Mouse (Mus musculus): ENCODE results near the gene Klkb1. TPM values are rescaled to one million over a fixed set of nuclear protein-coding genes. Genes with fewer than 3 reads are reported as not detected.

Klkb1 gene
- total RNA-seq, 2 experiments from 2014 or later = 0.07 TPM; not detected in 1

DNA sequence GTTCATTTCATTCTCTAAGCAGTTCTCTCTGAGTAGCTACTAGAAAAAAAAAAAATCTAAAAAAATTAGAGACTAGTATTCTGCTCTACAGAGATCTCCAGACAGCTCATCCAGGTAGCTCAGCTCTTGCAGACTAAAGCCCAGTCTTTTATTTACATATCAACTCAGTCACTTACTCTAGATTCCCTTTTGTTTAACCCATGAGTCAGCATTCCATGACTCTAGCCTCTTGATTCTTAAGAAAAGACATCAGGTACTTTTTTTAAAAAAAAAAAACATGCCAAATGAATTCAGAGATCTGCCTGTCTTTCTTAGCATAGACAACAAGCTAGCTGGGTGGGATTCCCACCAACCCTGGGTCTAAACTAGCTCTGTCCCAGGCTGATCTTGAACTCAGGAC lies 26.2 kb downstream of the Klkb1 start:
- no peak for DNase-seq (ENCODE audit: low spot score)

DNA sequence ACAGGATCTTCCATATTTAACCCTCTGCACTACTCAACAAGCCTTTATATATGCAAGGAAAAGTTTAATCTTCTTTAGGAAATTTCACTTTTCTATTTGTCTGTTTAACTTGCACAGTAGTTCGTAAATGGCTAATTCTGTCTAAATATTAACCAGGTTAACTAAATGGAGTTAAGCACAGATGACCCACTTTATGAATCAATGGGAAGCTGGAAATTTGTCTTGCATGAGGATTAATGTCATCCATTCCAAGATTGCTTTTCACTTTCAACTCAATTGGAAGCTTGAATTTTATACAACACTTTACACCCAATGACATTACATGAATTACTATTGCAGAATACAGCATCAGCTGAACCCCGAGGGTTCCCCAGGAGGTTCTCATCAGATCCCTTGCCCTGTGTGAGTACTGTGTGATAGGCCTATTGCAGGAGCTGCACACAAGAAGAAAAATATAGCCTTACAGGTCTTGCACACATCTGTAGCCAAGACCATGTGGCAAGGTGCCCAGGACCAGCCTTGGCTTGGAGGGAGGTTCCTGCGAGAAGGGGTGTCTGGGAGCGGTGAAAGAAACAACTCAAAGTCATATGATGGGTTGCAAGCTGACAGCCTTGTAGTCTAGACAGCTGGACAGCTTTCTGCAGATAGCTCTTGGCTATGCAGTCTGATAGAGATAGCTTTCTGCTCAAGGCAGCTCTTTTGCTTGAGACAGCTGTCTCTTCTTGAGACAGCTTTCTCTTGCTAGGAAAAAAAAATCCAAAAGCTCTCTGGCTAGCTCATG lies 26.9 kb downstream of the Klkb1 start:
- no peak for DNase-seq (ENCODE audit: low spot score)

DNA sequence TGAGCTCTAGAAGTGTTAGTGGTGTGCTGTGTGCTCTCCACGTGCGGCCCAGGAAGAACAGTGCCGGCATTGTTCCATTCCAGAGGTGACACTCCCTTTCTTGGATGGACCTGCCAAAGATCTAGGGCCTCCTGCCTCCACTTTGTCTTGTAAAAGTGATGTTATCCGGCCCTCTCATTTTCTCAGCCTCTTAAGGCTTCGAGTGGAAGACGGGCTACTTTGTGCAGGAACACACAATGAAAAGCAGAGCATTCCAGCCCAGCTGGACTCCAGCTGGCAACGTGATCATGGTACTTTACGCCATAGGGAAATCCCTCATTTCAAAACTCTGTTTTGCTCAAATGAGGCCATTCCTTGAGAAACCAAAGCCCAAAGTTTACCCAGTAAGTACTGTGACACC lies 27.7 kb downstream of the Klkb1 start:
- no peak for DNase-seq (ENCODE audit: low spot score)

GRCm38 (mm10) chr8:45264918-45265317 lies 29.7 kb downstream of the Klkb1 start:
- DNase-seq (ENCODE audit: low spot score) = no peak

DNA sequence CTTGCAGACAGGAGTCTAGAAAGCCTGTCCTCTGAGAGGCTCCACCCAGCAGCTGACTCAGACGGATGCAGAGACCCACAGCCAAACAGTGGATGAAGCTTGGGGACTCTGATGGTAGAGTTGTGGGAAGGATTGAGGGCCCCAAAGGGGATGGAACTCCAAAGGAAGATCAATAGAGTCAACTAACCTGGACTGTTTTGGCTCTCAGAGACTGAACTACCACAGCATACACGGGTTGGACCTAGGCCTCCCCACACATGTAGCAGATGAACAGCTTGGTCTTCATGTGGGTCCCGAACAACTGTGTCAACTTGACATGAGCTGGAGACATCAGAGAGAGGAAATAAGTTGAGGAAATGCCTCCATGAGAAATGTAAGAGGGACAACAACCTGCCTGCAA lies 31.8 kb downstream of the Klkb1 start:
- DNase-seq (ENCODE audit: low spot score) = no peak

- no peak for DNase-seq (ENCODE audit: low spot score)
These were observed 32.7 kb downstream of the Klkb1 start, which contains the start of gene F11 for GRCm38 (mm10) chr8:45261920-45262319. Gene F11, minus strand, starts transcription at chr8:45262031.

DNA sequence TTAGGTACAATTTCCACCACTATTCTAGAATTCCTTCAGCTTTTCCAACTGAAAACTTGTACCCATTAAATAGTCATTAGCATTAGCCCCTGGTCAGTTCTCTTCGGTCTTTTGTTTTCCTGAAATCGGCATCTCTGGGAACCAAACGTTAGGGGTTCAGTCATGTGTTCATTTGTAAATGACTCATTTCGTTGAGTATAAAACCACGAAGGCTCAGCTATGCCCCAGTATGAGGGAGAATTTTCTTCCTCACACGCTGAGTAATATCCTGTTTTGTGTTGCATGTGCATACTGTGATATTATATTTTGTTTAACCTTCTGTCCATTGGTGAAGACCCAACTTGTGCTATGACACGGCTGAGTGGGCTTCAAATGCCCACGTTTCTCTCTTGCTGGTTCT lies 36.2 kb downstream of the Klkb1 start:
- no peak for DNase-seq (ENCODE audit: low spot score)

GRCm38 (mm10) chr8:45255040-45255439 lies 39.6 kb downstream of the Klkb1 start:
- DNase-seq (ENCODE audit: low spot score) = no peak

DNA sequence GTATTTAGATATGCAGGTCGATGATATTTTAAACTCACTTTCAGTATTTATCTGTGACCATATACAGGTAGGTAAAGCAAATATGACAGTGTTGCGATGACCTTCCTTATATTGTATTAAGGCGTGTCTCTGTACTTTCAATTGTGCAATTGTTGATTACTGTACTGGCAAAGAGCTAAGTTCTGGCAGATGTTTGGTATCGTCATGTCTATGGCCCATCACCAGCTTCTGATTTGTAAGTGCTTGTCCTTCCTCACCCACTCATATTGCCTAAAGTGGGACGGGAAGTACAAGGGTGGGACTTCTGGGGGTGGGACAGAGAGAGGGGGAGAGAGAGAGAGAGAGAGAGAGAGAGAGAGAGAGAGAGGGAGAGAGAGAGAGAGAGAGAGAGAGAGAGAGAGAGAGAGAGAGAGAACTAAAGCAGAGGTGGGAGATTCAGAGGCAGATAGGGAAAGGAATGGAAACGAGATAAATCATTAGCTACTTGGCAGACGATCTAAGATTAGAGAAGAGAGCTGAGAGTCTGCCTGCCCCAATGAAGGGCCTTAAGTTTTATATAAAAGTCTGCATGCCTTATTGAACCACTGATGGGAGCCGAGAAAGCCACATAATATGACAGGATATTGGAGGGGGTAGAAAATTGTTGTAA lies 40.3 kb downstream of the Klkb1 start:
- DNase-seq (ENCODE audit: low spot score) = no peak

DNA sequence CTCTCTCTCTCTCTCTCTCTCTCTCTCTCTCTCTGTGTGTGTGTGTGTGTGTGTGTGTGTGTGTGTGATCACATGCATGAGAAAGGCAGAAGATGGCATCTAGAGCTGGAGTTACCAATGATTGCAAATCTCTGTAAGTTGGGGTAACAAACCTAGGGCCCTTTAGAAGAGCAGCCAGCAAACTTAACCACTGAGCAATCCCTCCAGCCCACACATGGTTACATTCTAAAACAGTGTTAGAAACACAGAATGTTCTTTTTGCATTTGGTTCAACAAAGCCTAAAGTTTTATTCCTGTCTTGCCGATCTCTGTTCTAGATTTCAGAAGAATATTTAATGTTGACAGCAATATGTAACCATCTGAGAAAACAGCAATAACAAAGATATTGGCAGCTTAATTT lies 41.1 kb downstream of the Klkb1 start:
- DNase-seq (ENCODE audit: low spot score) = no peak

DNA sequence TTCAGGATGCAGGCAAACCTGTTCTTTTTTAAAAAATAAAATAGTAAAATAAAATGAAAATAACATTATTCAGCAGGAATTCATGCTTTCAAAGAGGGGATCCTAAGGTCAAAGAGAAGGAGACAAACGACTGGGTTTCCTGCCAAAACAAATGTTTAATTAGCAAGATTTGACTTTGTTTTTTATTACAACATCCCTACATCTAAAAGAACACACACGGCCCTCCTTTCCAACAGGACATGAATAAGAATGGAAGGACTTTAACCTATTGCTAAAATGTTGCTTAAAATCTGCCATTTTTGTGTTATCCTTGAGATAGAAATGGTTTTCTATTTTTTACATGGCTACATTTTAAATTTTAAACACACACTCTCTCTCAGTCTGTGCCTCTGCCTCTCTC lies 41.5 kb downstream of the Klkb1 start:
- no peak for DNase-seq (ENCODE audit: low spot score)

GRCm38 (mm10) chr8:45246307-45246706 lies 48.4 kb downstream of the Klkb1 start:
- DNase-seq (ENCODE audit: low spot score) = no peak

- no peak for DNase-seq (ENCODE audit: low spot score)
These were observed 55.3 kb downstream of the Klkb1 start for GRCm38 (mm10) chr8:45239363-45239762.

GRCm38 (mm10) chr8:45238282-45238681 lies 56.4 kb downstream of the Klkb1 start:
- peak; percentile 3 for DNase-seq (ENCODE audit: low spot score)

- DNase-seq (ENCODE audit: low spot score) = peak; percentile 3
These were observed 58.3 kb downstream of the Klkb1 start for GRCm38 (mm10) chr8:45236164-45236912.

DNA sequence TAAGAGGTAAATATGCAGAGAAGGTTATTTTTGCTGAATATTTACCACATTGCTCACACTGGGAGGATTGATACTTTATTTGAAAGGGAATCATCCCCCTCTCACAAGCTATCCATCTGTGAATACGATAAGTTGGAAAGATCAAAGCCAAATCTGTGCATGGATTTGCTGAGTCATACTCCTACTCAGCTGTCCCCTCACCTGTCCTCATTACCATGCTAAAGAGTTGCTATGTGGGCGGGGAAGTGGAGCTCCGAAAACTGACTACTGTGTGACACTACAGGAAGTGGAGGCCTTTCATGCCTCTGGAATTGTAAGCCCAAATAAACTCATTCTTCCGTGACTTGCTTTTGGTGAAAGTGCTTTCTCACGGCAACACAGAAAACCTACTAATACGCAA lies 59.4 kb downstream of the Klkb1 start:
- DNase-seq (ENCODE audit: low spot score) = no peak

- DNase-seq (ENCODE audit: low spot score) = no peak
These were observed 61.4 kb downstream of the Klkb1 start for GRCm38 (mm10) chr8:45233256-45233655.

Other genes starting within 250 kb of the Klkb1 start
- gene Mtnr1a, start 225.7 kb downstream of the Klkb1 start, total RNA-seq (2021) = not detected
- not detected for gene F11, start 32.8 kb downstream of the Klkb1 start, total RNA-seq (2021)
- not detected for gene Gm45753, start 13.6 kb upstream of the Klkb1 start, total RNA-seq (2021)
- gene Cyp4v3, start 38.4 kb upstream of the Klkb1 start, total RNA-seq (2021) = 1 to 10 TPM in 1 of 2 experiments, under 1 TPM in 1; 0.80 to 1.4 TPM
- 1 to 10 TPM; 1.7 to 2.1 TPM for gene Fam149a, start 87.4 kb upstream of the Klkb1 start, total RNA-seq (2021)
- 1 to 10 TPM in 1 of 2 experiments, under 1 TPM in 1; 0.75 to 1.3 TPM for gene Tlr3, start 116.2 kb upstream of the Klkb1 start, total RNA-seq (2021)
- 10 to 100 TPM; 60.1 to 97.5 TPM for gene Sorbs2, start 212.9 kb upstream of the Klkb1 start, total RNA-seq (2021)

All from gastrocnemius, adult 18-20 months (tissue).